Mouse (Mus musculus): ENCODE measurements around the gene Thnsl1. TPM values are rescaled to one million over a fixed set of nuclear protein-coding genes. Genes with fewer than 3 reads are reported as not detected.
A peak's percentile ranks its signal among the peaks of the same experiment; 100 is the strongest.

Thnsl1 gene
- polyA plus RNA-seq, 1 experiment from 2014 or later = 3.8 TPM

DNA sequence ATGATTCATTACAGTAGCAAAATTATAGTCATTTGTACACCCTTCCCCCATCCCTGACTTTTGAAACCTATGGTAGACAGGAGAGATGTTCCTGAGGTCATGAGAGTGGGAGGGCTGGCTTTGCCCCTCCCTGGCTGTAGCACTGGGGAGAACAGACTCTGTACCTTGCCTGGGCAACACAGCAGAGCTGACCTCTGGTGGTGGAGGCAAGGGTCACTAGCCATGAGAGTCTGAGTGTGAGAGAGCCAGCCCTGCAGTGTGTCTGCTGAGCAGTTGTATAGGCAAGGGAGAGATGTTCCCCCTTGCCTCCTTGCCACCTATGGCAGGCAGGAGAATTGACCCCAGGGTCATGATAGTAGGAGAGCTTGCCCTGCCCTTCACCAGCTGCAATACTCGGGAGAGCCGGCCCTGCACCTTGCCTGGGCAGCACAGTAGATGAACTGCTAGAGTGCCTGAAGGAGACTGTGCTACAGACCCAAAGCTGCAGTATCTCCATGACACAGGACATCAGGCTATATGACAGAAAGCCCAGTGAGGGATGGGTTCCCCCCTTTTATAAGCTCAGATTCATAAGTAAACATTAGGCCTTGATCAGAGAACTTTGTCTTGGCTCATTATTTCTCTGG, 40.1 kb downstream of the Thnsl1 start:
- Histone ChIP-seq H3K4me2 (replicated peaks; ENCODE audit: low read depth, low read length) (no peak overlapping the region), H3K27me3 (replicated peaks; ENCODE audit: insufficient read depth, low read length) (no peaks in the 10 kb centered on the region), H3K9me3 (ENCODE audit: low read length) (no peaks in the 10 kb centered on the region), H3K9ac (replicated peaks; ENCODE audit: low read depth) (no peak overlapping the region), H3K4me1 (ENCODE audit: insufficient read depth, low read depth, low read length) (no peaks in the 10 kb centered on the region), H3K36me3 (ENCODE audit: insufficient read depth, low read length) (no peaks in the 10 kb centered on the region), H3K27ac (ENCODE audit: low read length) (no peak overlapping the region), H3K4me3 (ENCODE audit: low read depth, low read length) (no peak overlapping the region)
- ATAC-seq (peak; percentile 71), DNase-seq (ENCODE audit: low spot score) (peak; percentile 21)
- TF ChIP-seq EP300 (IDR thresholded peaks at IDR 0.05) (no peak), CTCF (IDR thresholded peaks at IDR 0.05) (peak; percentile 51)
- WGBS = 71% methylated on average over 2 of the region's 2 CpGs

DNA sequence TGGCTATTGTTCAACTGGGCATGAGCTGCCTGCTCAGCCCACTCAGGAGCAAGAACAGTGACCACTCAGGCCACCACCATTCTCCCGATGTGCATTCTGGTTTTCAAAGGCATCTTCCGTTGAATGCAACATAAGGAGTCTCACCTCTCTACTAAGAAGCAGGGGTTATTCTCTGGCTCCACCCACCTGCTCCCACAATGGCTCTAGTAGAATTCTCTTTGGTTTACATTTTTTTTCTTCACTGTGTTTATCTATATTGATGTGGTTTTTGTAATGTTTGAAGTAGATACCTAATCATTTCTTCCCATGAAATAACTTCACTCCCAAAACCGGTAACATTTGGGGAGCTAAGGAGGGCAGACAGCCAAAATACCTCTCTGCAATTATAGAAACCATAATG, 48.1 kb downstream of the Thnsl1 start:
- Histone ChIP-seq H3K4me1 (ENCODE audit: insufficient read depth, low read depth, low read length) (no peaks in the 10 kb centered on the region), H3K4me3 (ENCODE audit: low read depth, low read length) (no peak overlapping the region), H3K36me3 (ENCODE audit: insufficient read depth, low read length) (no peaks in the 10 kb centered on the region), H3K27me3 (replicated peaks; ENCODE audit: insufficient read depth, low read length) (no peaks in the 10 kb centered on the region), H3K27ac (ENCODE audit: low read length) (no peak overlapping the region), H3K4me2 (replicated peaks; ENCODE audit: low read depth, low read length) (no peak overlapping the region), H3K9me3 (ENCODE audit: low read length) (no peaks in the 10 kb centered on the region), H3K9ac (replicated peaks; ENCODE audit: low read depth) (no peak overlapping the region)
- 63% methylated on average over 3 of the region's 3 CpGs for WGBS
- no peak for DNase-seq (ENCODE audit: low spot score)
- no peak for ATAC-seq
- TF ChIP-seq CTCF (IDR thresholded peaks at IDR 0.05) = no peak
- no peak for TF ChIP-seq EP300 (IDR thresholded peaks at IDR 0.05)

DNA sequence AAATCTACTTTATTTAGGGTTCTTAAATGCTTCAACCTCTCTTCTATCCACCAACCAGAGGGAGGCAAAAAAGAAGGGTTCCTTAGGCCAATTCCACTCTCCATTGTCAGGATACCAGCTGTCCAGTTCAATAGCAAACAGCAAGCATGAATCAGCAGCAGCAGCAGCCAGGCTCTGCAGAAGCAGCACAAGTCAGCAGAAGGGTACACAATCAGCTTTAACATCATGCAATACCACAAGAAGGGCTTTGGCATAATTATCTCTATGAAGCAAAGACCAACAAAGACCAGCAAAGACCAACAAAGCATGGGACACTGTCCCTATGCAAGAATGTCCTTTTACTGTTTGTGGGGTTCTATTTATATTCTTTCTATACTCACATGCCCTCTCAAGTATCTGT, 48.8 kb downstream of the Thnsl1 start:
- Histone ChIP-seq H3K36me3 (ENCODE audit: insufficient read depth, low read length) (no peaks in the 10 kb centered on the region), H3K9ac (replicated peaks; ENCODE audit: low read depth) (no peak overlapping the region), H3K4me1 (ENCODE audit: insufficient read depth, low read depth, low read length) (no peaks in the 10 kb centered on the region), H3K4me2 (replicated peaks; ENCODE audit: low read depth, low read length) (no peak overlapping the region), H3K27ac (ENCODE audit: low read length) (no peak overlapping the region), H3K27me3 (replicated peaks; ENCODE audit: insufficient read depth, low read length) (no peaks in the 10 kb centered on the region), H3K4me3 (ENCODE audit: low read depth, low read length) (no peak overlapping the region), H3K9me3 (ENCODE audit: low read length) (no peaks in the 10 kb centered on the region)
- ATAC-seq (no peak), DNase-seq (ENCODE audit: low spot score) (no peak)
- TF ChIP-seq EP300 (IDR thresholded peaks at IDR 0.05) (no peak), CTCF (IDR thresholded peaks at IDR 0.05) (no peak)

DNA sequence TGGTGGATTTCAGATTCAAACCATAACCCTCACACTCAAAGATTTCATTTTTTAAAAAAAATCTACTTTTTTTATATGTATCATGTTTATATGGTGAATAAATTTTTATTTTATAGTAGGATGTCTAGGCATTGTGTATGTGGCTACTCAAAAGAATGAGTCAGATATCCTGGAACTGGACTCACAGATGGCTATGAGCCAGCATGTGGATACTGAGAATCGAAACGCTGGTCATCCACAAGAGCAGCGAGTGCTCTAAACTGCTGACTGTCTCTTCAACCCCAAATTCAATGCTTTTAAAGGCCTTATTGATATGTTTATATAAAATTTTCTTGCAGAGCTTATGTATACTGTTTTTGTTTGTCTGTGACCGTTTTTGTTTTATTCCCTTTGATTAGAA, 52.8 kb downstream of the Thnsl1 start:
- H3K9ac ChIP-seq (replicated peaks; ENCODE audit: low read depth) = no peak overlapping the region
- H3K27ac ChIP-seq (ENCODE audit: low read length) = no peak overlapping the region
- no peaks in the 10 kb centered on the region for H3K4me1 ChIP-seq (ENCODE audit: insufficient read depth, low read depth, low read length)
- DNase-seq (ENCODE audit: low spot score) = no peak
- WGBS = 60% methylated on average over 4 of the region's 4 CpGs
- no peaks in the 10 kb centered on the region for H3K27me3 ChIP-seq (replicated peaks; ENCODE audit: insufficient read depth, low read length)
- H3K9me3 ChIP-seq (ENCODE audit: low read length) = no peaks in the 10 kb centered on the region
- H3K4me3 ChIP-seq (ENCODE audit: low read depth, low read length) = no peak overlapping the region
- no peaks in the 10 kb centered on the region for H3K36me3 ChIP-seq (ENCODE audit: insufficient read depth, low read length)
- no peak for ATAC-seq
- H3K4me2 ChIP-seq (replicated peaks; ENCODE audit: low read depth, low read length) = no peak overlapping the region
- TF ChIP-seq CTCF (IDR thresholded peaks at IDR 0.05) (no peak), EP300 (IDR thresholded peaks at IDR 0.05) (no peak)

DNA sequence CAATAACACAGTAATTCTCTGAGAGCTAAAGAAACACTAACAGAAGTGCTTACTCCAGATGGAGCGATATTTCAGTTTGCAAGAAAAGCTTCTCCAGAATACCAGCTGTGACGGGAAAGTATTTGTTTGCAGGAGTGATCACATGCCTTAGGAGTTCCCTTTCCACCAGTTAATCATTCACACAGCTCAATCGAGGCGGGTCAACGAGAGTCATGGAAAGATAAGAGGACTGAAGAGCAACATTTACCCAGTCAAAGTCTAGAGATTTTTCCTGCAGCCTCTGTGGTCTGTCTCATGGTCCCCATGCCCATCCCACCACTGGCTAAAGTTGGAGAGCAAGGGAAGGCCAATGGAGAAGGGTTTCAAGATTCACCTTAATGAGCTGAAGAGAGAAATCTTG, 53.6 kb downstream of the Thnsl1 start:
- H3K9me3 ChIP-seq (ENCODE audit: low read length) = no peaks in the 10 kb centered on the region
- DNase-seq (ENCODE audit: low spot score) = peak; percentile 67
- WGBS = 30% methylated on average over 5 of the region's 5 CpGs
- no peak overlapping the region; the same call in 1 of the 2 replicates for H3K27ac ChIP-seq (ENCODE audit: low read length)
- H3K9ac ChIP-seq (replicated peaks; ENCODE audit: low read depth) = no peak overlapping the region
- no peak overlapping the region for H3K4me2 ChIP-seq (replicated peaks; ENCODE audit: low read depth, low read length)
- TF ChIP-seq CTCF (IDR thresholded peaks at IDR 0.05) (no peak), EP300 (IDR thresholded peaks at IDR 0.05) (no peak)
- H3K4me3 ChIP-seq (ENCODE audit: low read depth, low read length) = no peak overlapping the region
- H3K27me3 ChIP-seq (replicated peaks; ENCODE audit: insufficient read depth, low read length) = no peaks in the 10 kb centered on the region
- ATAC-seq = peak; percentile 68
- H3K36me3 ChIP-seq (ENCODE audit: insufficient read depth, low read length) = no peaks in the 10 kb centered on the region
- no peaks in the 10 kb centered on the region for H3K4me1 ChIP-seq (ENCODE audit: insufficient read depth, low read depth, low read length)

DNA sequence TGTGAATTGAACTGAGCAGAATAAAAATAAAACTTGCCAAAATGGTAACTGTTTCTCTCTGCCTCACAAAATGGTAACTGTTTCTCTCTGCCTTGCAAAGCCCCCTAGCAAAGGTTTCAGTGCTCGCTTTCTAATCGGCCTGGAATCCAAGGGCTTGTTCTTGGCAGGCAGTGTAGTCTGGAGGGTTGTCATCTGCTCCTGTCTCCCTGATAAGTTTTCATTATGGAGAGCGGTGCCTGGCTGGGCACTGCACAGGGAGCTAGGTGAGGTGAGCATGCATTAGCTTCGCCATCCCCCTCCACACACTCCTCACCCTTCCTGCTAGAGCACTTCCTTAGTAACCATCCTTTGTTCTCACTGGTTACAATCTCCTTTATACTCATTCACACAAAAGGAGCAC, 54.5 kb downstream of the Thnsl1 start:
- H3K36me3 ChIP-seq (ENCODE audit: insufficient read depth, low read length) = no peaks in the 10 kb centered on the region
- H3K27me3 ChIP-seq (replicated peaks; ENCODE audit: insufficient read depth, low read length) = no peaks in the 10 kb centered on the region
- H3K27ac ChIP-seq (ENCODE audit: low read length) = no peak overlapping the region
- no peak overlapping the region for H3K9ac ChIP-seq (replicated peaks; ENCODE audit: low read depth)
- H3K4me2 ChIP-seq (replicated peaks; ENCODE audit: low read depth, low read length) = no peak overlapping the region
- no peaks in the 10 kb centered on the region for H3K9me3 ChIP-seq (ENCODE audit: low read length)
- no peaks in the 10 kb centered on the region for H3K4me1 ChIP-seq (ENCODE audit: insufficient read depth, low read depth, low read length)
- peak; percentile 39; the same call in 1 of the 2 replicates for ATAC-seq
- no peak overlapping the region for H3K4me3 ChIP-seq (ENCODE audit: low read depth, low read length)
- TF ChIP-seq EP300 (IDR thresholded peaks at IDR 0.05) (no peak), CTCF (IDR thresholded peaks at IDR 0.05) (no peak)
- DNase-seq (ENCODE audit: low spot score) = no peak
- 46% methylated on average over 4 of the region's 4 CpGs for WGBS

All from lung, postnatal 0 days (tissue).